Mouse (Mus musculus): ENCODE measurements around the gene Klf3.

DNA sequence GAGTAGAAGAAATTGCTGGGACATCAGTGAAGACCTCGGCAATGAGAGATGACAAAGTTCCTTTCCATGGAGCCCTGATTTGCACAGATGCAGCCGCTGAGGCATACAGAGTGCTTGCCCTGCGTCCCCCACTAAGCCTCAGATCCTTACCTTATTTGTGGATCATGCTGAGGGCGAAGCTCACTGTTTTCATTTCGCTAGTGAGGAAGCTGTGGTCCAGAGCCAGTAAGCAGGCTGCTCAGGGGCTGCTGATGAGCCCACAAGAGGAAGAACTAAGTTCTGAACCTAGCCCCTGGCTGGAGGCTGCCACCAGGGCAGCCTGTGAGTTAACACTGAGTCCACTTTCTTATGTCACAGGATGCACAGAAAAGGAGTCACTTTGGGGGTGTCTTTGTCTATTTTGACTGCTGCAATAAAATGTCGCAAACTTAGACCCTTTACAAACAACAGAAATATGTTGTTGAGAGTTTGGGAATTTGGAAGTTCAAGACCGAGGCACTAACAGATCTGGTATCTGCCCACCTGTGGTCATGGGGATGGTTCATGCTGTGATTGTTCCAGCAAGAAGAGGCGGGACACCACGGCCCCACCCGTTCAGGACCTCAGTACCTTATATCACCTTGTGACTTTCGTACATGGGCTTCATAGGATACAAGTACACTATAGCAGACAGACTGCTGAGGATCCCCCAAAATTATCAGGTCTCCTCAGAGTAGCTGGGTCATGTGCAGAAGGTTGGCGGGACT is 62.2 kb downstream of the Klf3 start:
- TF ChIP-seq CTCF (IDR thresholded peaks at IDR 0.05; ENCODE audit: low read depth, low read length) (no peak), EP300 (IDR thresholded peaks at IDR 0.05; ENCODE audit: insufficient read depth, low read depth, low read length) (peak; percentile 93), POLR2A (IDR thresholded peaks at IDR 0.05; ENCODE audit: insufficient read depth, low read length) (no peak)

Measured in ES-Bruce4 (cell line).